24 mouse cellular contexts compared by ENCODE assay signal in the genomic region with DNA sequence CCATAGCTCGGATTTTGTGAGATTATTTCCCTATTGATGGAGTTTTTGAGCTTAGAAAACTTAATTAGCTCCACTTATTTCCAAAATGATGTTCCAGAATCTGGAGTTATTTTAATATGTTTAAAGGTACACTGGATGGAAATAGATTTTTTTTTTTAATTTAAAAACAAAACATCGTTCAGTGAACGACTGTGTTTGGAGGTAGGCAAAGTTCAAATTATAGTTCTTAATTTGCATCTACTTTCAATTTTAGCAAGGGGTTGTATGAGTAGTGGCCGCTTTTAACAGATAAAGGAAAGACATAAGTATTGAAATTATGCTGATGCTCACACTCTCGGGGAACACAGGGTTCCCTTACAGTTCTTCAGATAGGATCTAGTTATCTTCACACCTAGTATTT.
A peak's percentile ranks its signal among the peaks of the same experiment; 100 is the strongest.
DNase-seq lines count a peak whose midpoint lies in the region; ATAC-seq lines count a peak whose summit lies in the region.
"Had no signal": no experiment of that assay in that cellular context is flagged by ENCODE, and none has a peak within 500 bp of the region (broad histone marks: within the 10 kb centered on the region; RNA-seq: fewer than 3 reads in every experiment).

No protein-coding gene starts in this region.

- peak overlapping the region; percentile 30 for H3K4me2 ChIP-seq in forebrain, embryonic 13.5 days
- no peak overlapping the region for H3K4me2 ChIP-seq in forebrain, embryonic 15.5 days (replicated peaks)
- peak overlapping the region; percentile 42 for H3K4me2 ChIP-seq in heart, embryonic 14.5 days (ENCODE audit: low read length)
- H3K4me2 ChIP-seq in neural tube, embryonic 13.5 days, result peak overlapping the region; percentile 30; the same call in 1 of the 2 replicates
- H3K4me2 ChIP-seq: hindbrain, embryonic 14.5 days; stomach, embryonic 15.5 days had no signal

- H3K27me3 ChIP-seq in forebrain, embryonic 13.5 days, result no peaks in the 10 kb centered on the region
- H3K27me3 ChIP-seq in forebrain, embryonic 15.5 days, result no peaks in the 10 kb centered on the region
- no peaks in the 10 kb centered on the region for H3K27me3 ChIP-seq in heart, embryonic 14.5 days (ENCODE audit: control insufficient read depth, insufficient read depth, low read length)
- H3K27me3 ChIP-seq in neural tube, embryonic 13.5 days, result no peaks in the 10 kb centered on the region
- H3K27me3 ChIP-seq: kidney, embryonic 15.5 days; liver, embryonic 12.5 days; megakaryocyte, embryonic 14.5 days; stomach, embryonic 15.5 days had no signal

- no peaks in the 10 kb centered on the region for H3K36me3 ChIP-seq in forebrain, embryonic 13.5 days (ENCODE audit: poor library complexity, severe bottlenecking)
- no peaks in the 10 kb centered on the region for H3K36me3 ChIP-seq in forebrain, embryonic 15.5 days
- H3K36me3 ChIP-seq in heart, embryonic 14.5 days (ENCODE audit: control insufficient read depth, insufficient read depth, low read length), result no peaks in the 10 kb centered on the region
- H3K36me3 ChIP-seq in neural tube, embryonic 13.5 days, result no peaks in the 10 kb centered on the region
- H3K36me3 ChIP-seq: kidney, embryonic 15.5 days; liver, embryonic 12.5 days; stomach, embryonic 15.5 days had no signal

- H3K4me3 ChIP-seq in forebrain, embryonic 13.5 days, result no peak overlapping the region
- no peak overlapping the region for H3K4me3 ChIP-seq in forebrain, embryonic 15.5 days
- H3K4me3 ChIP-seq in heart, embryonic 14.5 days (ENCODE audit: control insufficient read depth in 1 of 2, insufficient read depth in 1 of 2, low read depth in 1 of 2, low read length in 2 of 2), result no peak overlapping the region
- H3K4me3 ChIP-seq in neural tube, embryonic 13.5 days, result no peak overlapping the region
- H3K4me3 ChIP-seq: erythroblast, embryonic 14.5 days; kidney, embryonic 15.5 days; liver, embryonic 12.5 days; megakaryocyte, embryonic 14.5 days; myocyte; stomach, embryonic 15.5 days had no signal

- no peak overlapping the region for H3K9ac ChIP-seq in forebrain, embryonic 13.5 days
- H3K9ac ChIP-seq in forebrain, embryonic 15.5 days (replicated peaks), result no peak overlapping the region
- H3K9ac ChIP-seq in heart, embryonic 14.5 days (ENCODE audit: low read length), result no peak overlapping the region
- H3K9ac ChIP-seq in neural tube, embryonic 13.5 days, result no peak overlapping the region
- H3K9ac ChIP-seq: hindbrain, embryonic 14.5 days; kidney, embryonic 15.5 days; liver, embryonic 12.5 days; stomach, embryonic 15.5 days had no signal

- no peaks in the 10 kb centered on the region for H3K4me1 ChIP-seq in forebrain, embryonic 13.5 days
- H3K4me1 ChIP-seq in forebrain, embryonic 15.5 days, result no peaks in the 10 kb centered on the region; the same call in 1 of the 2 replicates
- peaks cover 0 to 7% of the 10 kb centered on the region in 2 experiments; a peak in 2 of 4 replicates for H3K4me1 ChIP-seq in heart, embryonic 14.5 days (ENCODE audit: control insufficient read depth in 2 of 2, insufficient read depth in 2 of 2, low read length in 2 of 2)
- H3K4me1 ChIP-seq in neural tube, embryonic 13.5 days (replicated peaks), result peaks cover 7% of the 10 kb centered on the region
- H3K4me1 ChIP-seq: megakaryocyte, embryonic 14.5 days; stomach, embryonic 15.5 days had no signal

- 85% methylated on average over 5 of the region's 5 CpGs for WGBS in forebrain, embryonic 13.5 days
- 76% methylated on average over 5 of the region's 5 CpGs for WGBS in forebrain, embryonic 15.5 days
- WGBS in heart, embryonic 14.5 days, result 79% methylated on average over 5 of the region's 5 CpGs
- 83% methylated on average over 5 of the region's 5 CpGs for whole genome bisulfite sequencing in neural tube, embryonic 13.5 days

- ATAC-seq in forebrain, embryonic 13.5 days, result no peak
- ATAC-seq in forebrain, embryonic 15.5 days (replicated peaks), result no peak
- ATAC-seq in heart, embryonic 14.5 days (ENCODE audit: insufficient number of reproducible peaks, insufficient read depth, low FRiP score, low read depth), result no peak
- ATAC-seq in neural tube, embryonic 13.5 days (ENCODE audit: low read depth), result no peak

- H3K27ac ChIP-seq in forebrain, embryonic 13.5 days, result no peak overlapping the region
- H3K27ac ChIP-seq in forebrain, embryonic 15.5 days (replicated peaks), result no peak overlapping the region
- H3K27ac ChIP-seq in heart, embryonic 14.5 days (replicated peaks in 1 of 2; ENCODE audit: control insufficient read depth in 1 of 2, insufficient read depth in 1 of 2, low read depth in 2 of 2, low read length in 2 of 2), result no peak overlapping the region; a peak in 1 of 4 replicates
- no peak overlapping the region for H3K27ac ChIP-seq in neural tube, embryonic 13.5 days (replicated peaks)
- H3K27ac ChIP-seq: hindbrain, embryonic 14.5 days; kidney, embryonic 15.5 days; liver, embryonic 12.5 days; stomach, embryonic 15.5 days had no signal

- no peak for DNase-seq in heart, adult 11 months
- no peak for DNase-seq in neural tube, embryonic 10.5 days (ENCODE audit: extremely low spot score, low spot score)
- no peak for DNase-seq in layer of hippocampus, postnatal 25 days (ENCODE audit: extremely low spot score in 1 of 2, low spot score in 1 of 2)
- DNase-seq in spleen, adult 12 weeks (ENCODE audit: low spot score), result no peak
- DNase-seq: cerebellum, adult 18-20 months; cerebellum, postnatal 25 days; embryo, embryonic 11 days; gastrocnemius, postnatal 10 days; layer of hippocampus, postnatal 36 days; lung, adult 2 months; midbrain, embryonic 14.5 days; right cerebral cortex, postnatal 25 days; thymus, adult 18-20 months had no signal

- H3K9me3 ChIP-seq in forebrain, embryonic 13.5 days (replicated peaks), result no peaks in the 10 kb centered on the region
- no peaks in the 10 kb centered on the region for H3K9me3 ChIP-seq in forebrain, embryonic 15.5 days
- H3K9me3 ChIP-seq in heart, embryonic 14.5 days (ENCODE audit: control insufficient read depth, low read length), result no peaks in the 10 kb centered on the region
- no peaks in the 10 kb centered on the region for H3K9me3 ChIP-seq in neural tube, embryonic 13.5 days
- H3K9me3 ChIP-seq: kidney, embryonic 15.5 days; liver, embryonic 12.5 days; stomach, embryonic 15.5 days had no signal
